ENCODE assay signal across 25 mouse cellular contexts in the genomic region with DNA sequence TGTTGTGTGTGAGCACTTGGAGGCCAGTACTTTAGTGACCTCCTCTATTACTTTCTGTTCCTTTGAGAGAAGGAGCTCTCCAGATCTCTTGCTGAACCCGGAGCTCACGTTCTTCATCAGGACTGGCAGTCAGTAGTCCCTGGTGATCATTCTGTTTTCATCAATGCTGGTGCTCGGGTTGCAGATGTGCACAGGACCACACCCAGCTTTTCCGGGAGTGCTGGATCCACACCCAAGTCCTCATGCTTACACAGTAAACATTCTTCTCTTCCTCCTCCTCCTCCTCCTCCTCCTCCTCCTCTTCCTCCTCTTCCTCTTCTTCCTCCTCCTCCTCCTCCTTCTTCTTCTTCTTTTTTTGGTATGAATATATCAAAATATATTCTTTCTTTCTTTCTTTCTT. TPM values are rescaled to one million over a fixed set of nuclear protein-coding genes. Genes with fewer than 3 reads are reported as not detected.
"Had no signal": no experiment of that assay in that cellular context is flagged by ENCODE, and none has a peak within 500 bp of the region (broad histone marks: within the 10 kb centered on the region; RNA-seq: fewer than 3 reads in every experiment).

No protein-coding gene starts in this region.

- ATAC-seq: lung, postnatal 0 days; midbrain, embryonic 13.5 days; midbrain, embryonic 16.5 days had no signal

- H3K27ac ChIP-seq: kidney, postnatal 0 days; layer of hippocampus, adult 2 months; limb, embryonic 10.5 days; limb, embryonic 13.5 days; midbrain, embryonic 10.5 days; midbrain, embryonic 13.5 days; neural tube, embryonic 13.5 days had no signal

- DNase-seq: kidney, adult 18-20 months; kidney, adult 9 months; kidney, postnatal 25 days; layer of hippocampus, adult 9-11 months; lung, embryonic 14.5 days; lung, postnatal 36 days; retina, postnatal 1 day; right cerebral cortex, postnatal 25 days; thymus, adult 18-20 months; thymus, postnatal 14 days; thymus, postnatal 4 days had no signal

- H3K4me3 ChIP-seq: layer of hippocampus, adult 2 months; limb, embryonic 10.5 days; limb, embryonic 13.5 days; megakaryocyte, embryonic 14.5 days; midbrain, embryonic 10.5 days; midbrain, embryonic 13.5 days; myocyte; neural tube, embryonic 13.5 days had no signal

RNA-seq across cellular contexts. Expression of a gene that starts 42.0 kb away (rescaled TPM):
- total RNA-seq: liver, adult 2 months; monocyte, adult 5-6 weeks; neutrophil, adult 5-6 weeks had no signal
